Mouse (Mus musculus) ES-E14 (cell line): ENCODE measurements around the gene Rcc1. TPM values are rescaled to one million over a fixed set of nuclear protein-coding genes. Genes with fewer than 3 reads are reported as not detected.

Experiments used
- DNase-seq: peaks from one replicate; pipeline ENCODE4 v3.0.0-alpha.2; 2013; ENCODE audit warnings: low read depth, low spot score
- H3K27ac ChIP-seq: 2 replicates; pipeline ENCODE4 v1.5.1; 2012; ENCODE audit warnings: low read depth, mild to moderate bottlenecking, low read length, moderate library complexity, mixed read lengths; ENCODE audit not compliant: poor library complexity, insufficient read depth, severe bottlenecking
- H3K36me3 ChIP-seq: 2 replicates; pipeline ENCODE4 v1.6.1; 2012; ENCODE audit warnings: mild to moderate bottlenecking, low read length, moderate library complexity, mixed read lengths; ENCODE audit not compliant: control insufficient read depth, poor library complexity, insufficient read depth, severe bottlenecking
- H3K4me1 ChIP-seq, 2 experiments: fragments of 150-350 bp in 1 of 2; sonication (generic) in 1 of 2; 2 replicates each; pipeline ENCODE4 v1.6.1; 2012; ENCODE audit warnings: low read length in 2 of 2, mild to moderate bottlenecking in 1 of 2, mixed read lengths in 1 of 2; ENCODE audit not compliant: control insufficient read depth in 2 of 2, insufficient read depth in 2 of 2, poor library complexity in 1 of 2
- H3K4me3 ChIP-seq, 2 experiments: fragments of 150-350 bp in 1 of 2; sonication (generic) in 1 of 2; 2 replicates each; pipeline ENCODE4 v1.5.1; 2012; ENCODE audit warnings: low read length in 2 of 2, low read depth in 1 of 2, mild to moderate bottlenecking in 1 of 2, mixed read lengths in 1 of 2; ENCODE audit not compliant: insufficient read depth in 1 of 2, poor library complexity in 1 of 2, severe bottlenecking in 1 of 2
- H3K9ac ChIP-seq: 2 replicates; pipeline ENCODE4 v1.6.1; 2012; ENCODE audit warnings: low read depth, mild to moderate bottlenecking, low read length, mixed read lengths; ENCODE audit not compliant: poor library complexity, insufficient read depth, severe bottlenecking
- H3K9me3 ChIP-seq: fragments of 150-350 bp; sonication (generic); 2 replicates; pipeline ENCODE4 v1.6.1; 2012; ENCODE audit warnings: low read depth, mild to moderate bottlenecking, low read length; ENCODE audit not compliant: control insufficient read depth, insufficient read depth
- CHD2 ChIP-seq: IDR thresholded peaks from 2 replicates; pipeline ENCODE4 v1.6.1; 2014; ENCODE audit warnings: mild to moderate bottlenecking, low read depth, low read length, inconsistent platforms
- HCFC1 ChIP-seq: IDR thresholded peaks from 2 replicates; pipeline ENCODE4 v1.6.1; 2012; ENCODE audit warnings: low read length, inconsistent platforms, borderline replicate concordance; ENCODE audit not compliant: insufficient read depth
- MAFK ChIP-seq: IDR thresholded peaks from 2 replicates; pipeline ENCODE4 v1.6.1; 2014; ENCODE audit warnings: mild to moderate bottlenecking, low read depth, low read length, inconsistent platforms; ENCODE audit not compliant: insufficient read depth
- ZC3H11A ChIP-seq: IDR thresholded peaks from 2 replicates; pipeline ENCODE4 v1.6.1; 2012; ENCODE audit warnings: low read depth, mild to moderate bottlenecking, inconsistent platforms, low read length, borderline replicate concordance
- ZNF384 ChIP-seq: IDR thresholded peaks from 2 replicates; pipeline ENCODE4 v1.6.1; 2012; ENCODE audit warnings: low read depth, low read length, inconsistent platforms
- in situ Hi-C, 2 experiments: fragments of 600-800 bp; cut with MboI; formaldehyde crosslinking; loops; one replicate each; pipeline ENCODE4 v1.15.1; 2025; ENCODE audit warnings: low sequenced_read_pairs in 2 of 2, inconsistent platforms in 1 of 2; ENCODE audit not compliant: unreplicated experiment in 2 of 2
- total RNA-seq: library from RNA; depleted of rRNA; stranded (reverse); fragments of 300-350 nt; gene quantifications from 2 replicates; pipeline ENCODE4 v1.2.3, GENCODE M21; 2012

The Rcc1 gene
- total RNA-seq, 1 experiment, result 117 TPM

- Histone ChIP-seq H3K27ac (peak overlapping the region; percentile 80), H3K4me3 (peak overlapping the region; percentile 87 to 98), H3K9me3 (no peaks in the 10 kb centered on the region), H3K9ac (peak overlapping the region; percentile 99), H3K4me1 (peaks cover 2 to 15% of the 10 kb centered on the region in 2 experiments; a peak in 3 of 4 replicates), H3K36me3 (peaks cover 4% of the 10 kb centered on the region; the same call in 1 of the 2 replicates)
- peak; percentile 77 for DNase-seq
- no peak for TF ChIP-seq CHD2
- TF ChIP-seq HCFC1, result peak; percentile 42; the same call in 1 of the 2 replicates
- in situ Hi-C loops, result no loop called here
Observed at GRCm38 (mm10) chr4:132345135-132345842, 8.1 kb downstream of the Rcc1 start.

- DNase-seq, result peak; percentile 38
- Histone ChIP-seq H3K9ac (peak overlapping the region; percentile 99), H3K36me3 (peaks cover 7% of the 10 kb centered on the region; the same call in 1 of the 2 replicates), H3K4me1 (peaks cover 2 to 15% of the 10 kb centered on the region in 2 experiments; a peak in 3 of 4 replicates), H3K4me3 (peak overlapping the region; percentile 87 to 98), H3K9me3 (no peaks in the 10 kb centered on the region), H3K27ac (peak overlapping the region; percentile 80)
- TF ChIP-seq CHD2, result no peak
- TF ChIP-seq ZNF384, result no peak
- no peak for TF ChIP-seq ZC3H11A
- no peak for TF ChIP-seq HCFC1
- no peak for TF ChIP-seq MAFK
- in situ Hi-C loops, result no loop called here
Observed at GRCm38 (mm10) chr4:132344403-132345134, 8.8 kb downstream of the Rcc1 start.

GRCm38 (mm10) chr4:132341451-132341850 is 12.0 kb downstream of the Rcc1 start:
- DNase-seq, result no peak
- H3K9ac ChIP-seq, result no peak overlapping the region
- H3K9me3 ChIP-seq, result no peaks in the 10 kb centered on the region
- in situ Hi-C loops, result no loop called here
- no peak overlapping the region for H3K27ac ChIP-seq
- peaks cover 2 to 13% of the 10 kb centered on the region in 2 experiments; a peak in 3 of 4 replicates for H3K4me1 ChIP-seq
- no peak overlapping the region for H3K4me3 ChIP-seq
- peaks cover 32% of the 10 kb centered on the region for H3K36me3 ChIP-seq
- TF ChIP-seq CHD2 (no peak), HCFC1 (no peak), MAFK (no peak), ZNF384 (no peak), ZC3H11A (no peak)

GRCm38 (mm10) chr4:132338943-132339342 is 14.5 kb downstream of the Rcc1 start:
- Histone ChIP-seq H3K9me3 (no peaks in the 10 kb centered on the region), H3K4me3 (no peak overlapping the region), H3K36me3 (peaks cover 53% of the 10 kb centered on the region), H3K4me1 (peaks cover 0 to 10% of the 10 kb centered on the region in 2 experiments; a peak in 2 of 4 replicates), H3K27ac (no peak overlapping the region), H3K9ac (no peak overlapping the region)
- in situ Hi-C loops, result no loop called here
- TF ChIP-seq ZC3H11A (no peak), MAFK (no peak), CHD2 (no peak), HCFC1 (no peak), ZNF384 (no peak)
- no peak for DNase-seq
